Mouse (Mus musculus) B cell, adult (primary cell): ENCODE results near the gene Hnf1b. TPM values are rescaled to one million over a fixed set of nuclear protein-coding genes. Genes with fewer than 3 reads are reported as not detected.

Experiments
- total RNA-seq: library from RNA; stranded (reverse); gene quantifications from 4 replicates; pipeline ENCODE4 v1.2.4, GENCODE M21; 2023; ENCODE audit not compliant: inconsistent age

The Hnf1b gene
- total RNA-seq: 0.51 to 0.97 TPM in 2 of 4 replicates, not detected in the others

DNA sequence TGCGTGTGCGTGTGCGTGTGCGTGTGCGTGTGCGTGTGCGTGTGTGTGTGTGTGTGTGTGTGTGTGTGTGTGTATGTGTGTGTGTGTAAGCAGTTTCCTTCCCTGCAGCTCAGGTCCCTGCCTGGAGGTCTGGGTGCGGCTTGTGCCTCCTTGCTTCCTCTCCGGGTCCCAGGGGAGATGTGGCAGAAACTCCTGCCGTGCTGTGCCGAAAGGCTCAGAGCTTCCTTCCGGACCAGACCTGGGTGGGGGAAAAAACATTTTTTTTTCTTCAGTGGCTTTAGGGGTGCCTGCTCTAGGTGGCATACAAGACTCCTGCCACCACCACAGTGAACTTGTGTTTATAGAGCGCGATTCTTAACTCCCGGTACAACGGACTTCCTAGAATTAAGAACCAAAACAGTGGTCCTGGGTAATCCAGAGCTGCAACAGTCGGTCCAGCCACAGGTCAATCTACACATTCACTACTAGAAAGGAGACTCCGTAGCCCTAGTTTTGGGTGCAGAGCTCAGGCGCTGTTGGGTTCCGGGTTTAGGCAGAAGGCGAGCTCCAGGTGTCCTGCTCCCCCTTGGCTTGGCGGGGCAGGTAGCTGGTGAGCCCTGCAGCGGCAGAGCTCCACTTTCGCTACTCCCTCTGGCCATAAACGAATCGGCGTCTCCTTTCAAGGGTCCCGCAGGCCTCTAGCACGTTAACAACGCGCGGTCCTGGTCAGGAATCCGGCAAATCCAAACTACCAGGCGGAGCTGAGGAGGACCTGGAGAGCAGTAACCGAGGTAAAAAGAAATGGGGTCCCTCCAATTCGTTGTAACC is at the start of gene Hnf1b:
TSS of gene Hnf1b (plus strand) at position 535 of the 807 bp plus-strand sequence.

DNA sequence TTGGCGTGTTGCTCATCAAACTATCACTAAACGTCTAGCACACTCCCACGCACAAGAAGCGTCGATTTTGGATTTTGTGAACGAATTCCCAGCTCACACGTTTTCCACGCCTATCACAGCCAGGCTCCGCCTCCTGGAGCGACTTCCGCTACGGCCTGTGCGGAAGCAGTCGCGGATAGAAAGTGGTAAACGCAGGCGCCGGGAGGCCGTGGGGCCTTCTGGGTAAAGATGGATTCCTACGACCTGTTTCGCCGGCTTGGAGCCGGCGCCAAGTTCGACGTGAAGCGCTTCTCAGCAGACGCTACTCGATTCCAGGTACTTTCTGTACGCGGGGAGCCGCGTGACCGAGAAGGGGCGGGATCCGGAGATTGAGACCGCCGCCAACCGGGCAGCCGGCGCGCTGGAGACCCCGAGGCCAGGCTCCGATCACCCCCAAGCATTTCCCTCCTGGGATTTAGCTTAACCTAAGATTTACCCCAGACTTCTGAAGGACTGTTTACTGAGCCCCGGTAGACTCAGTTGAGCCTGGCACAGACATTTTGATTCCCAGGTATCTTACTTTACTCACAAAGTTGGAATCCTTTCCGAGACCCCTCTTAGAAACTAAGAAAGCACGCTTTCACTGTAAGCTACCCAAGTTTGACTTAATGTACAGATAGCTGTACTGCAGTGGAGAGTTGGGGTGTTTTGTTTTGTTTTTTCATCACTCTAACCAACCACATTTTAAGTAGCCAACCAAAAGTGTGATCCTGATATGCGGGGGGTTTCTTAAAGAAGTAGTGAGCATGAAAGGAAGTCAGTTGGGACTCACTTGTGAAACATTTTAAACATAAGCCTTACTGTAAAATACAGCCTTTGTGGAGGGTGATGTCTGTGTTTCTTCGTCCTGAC is 92.3 kb downstream of the Hnf1b start, which contains the start of gene Ddx52:
TSS of gene Ddx52 (plus strand) at position 113 of the 891 bp plus-strand sequence.

Other genes starting within 250 kb of the Hnf1b start
- gene Rpl9-ps1, start 204.4 kb upstream of the Hnf1b start, total RNA-seq: not detected in 4 replicates
- gene Ccl3, start 200.7 kb upstream of the Hnf1b start, total RNA-seq: 18.2 to 22.4 TPM (median 21.0 TPM) in 4 replicates
- gene Ccl4, start 187.5 kb upstream of the Hnf1b start, total RNA-seq: 3.7 to 9.7 TPM (median 5.5 TPM) in 4 replicates
- 5.2 to 9.3 TPM (median 7.7 TPM) in 4 replicates for gene Wfdc17, start 146.1 kb upstream of the Hnf1b start, total RNA-seq
- gene Wfdc18, start 141.0 kb upstream of the Hnf1b start, total RNA-seq: 0.90 TPM in 1 of 4 replicates, not detected in the others
- 1.4 to 5.6 TPM (median 3.1 TPM) in 4 replicates for gene Wfdc21, start 103.1 kb upstream of the Hnf1b start, total RNA-seq
- 49.8 to 55.3 TPM (median 54.1 TPM) in 4 replicates for gene Heatr6, start 96.4 kb upstream of the Hnf1b start, total RNA-seq
- 33.8 to 41.8 TPM (median 39.4 TPM) in 4 replicates for gene Ddx52, start 92.0 kb downstream of the Hnf1b start, total RNA-seq
- gene Synrg, start 114.4 kb downstream of the Hnf1b start, total RNA-seq: 78.1 to 83.2 TPM (median 79.8 TPM) in 4 replicates
- gene Dusp14, start 219.2 kb downstream of the Hnf1b start, total RNA-seq: 0.35 to 0.81 TPM (median 0.62 TPM) in 4 replicates